Mouse (Mus musculus) liver, adult (tissue): Measurements from ENCODE around the gene Metap2.

Experiments
- GATA4 ChIP-seq: IDR thresholded peaks from 2 replicates; pipeline ENCODE4 v1.6.1; 2014; ENCODE audit warnings: mild to moderate bottlenecking, low read length; ENCODE audit not compliant: insufficient replicate concordance

Metap2 gene

GRCm38 (mm10) chr10:93915531-93916275 is 18.8 kb upstream of the Metap2 start:
- TF ChIP-seq GATA4: no peak

GRCm38 (mm10) chr10:93913525-93913924 is 16.6 kb upstream of the Metap2 start:
- TF ChIP-seq GATA4: no peak

GRCm38 (mm10) chr10:93912917-93913316 is 16.0 kb upstream of the Metap2 start:
- TF ChIP-seq GATA4: no peak

- no peak for TF ChIP-seq GATA4
These were observed 15.4 kb upstream of the Metap2 start for GRCm38 (mm10) chr10:93912136-93912855.

- TF ChIP-seq GATA4: no peak
These were observed 14.4 kb upstream of the Metap2 start for GRCm38 (mm10) chr10:93911326-93911725.

GRCm38 (mm10) chr10:93909811-93910446 is 13.0 kb upstream of the Metap2 start:
- TF ChIP-seq GATA4: no peak

GRCm38 (mm10) chr10:93909015-93909414 is 12.1 kb upstream of the Metap2 start:
- no peak for TF ChIP-seq GATA4

- no peak for TF ChIP-seq GATA4
These were observed 11.6 kb upstream of the Metap2 start for GRCm38 (mm10) chr10:93908540-93908939.

- TF ChIP-seq GATA4: no peak
These were observed 10.5 kb upstream of the Metap2 start for GRCm38 (mm10) chr10:93907376-93907775.

GRCm38 (mm10) chr10:93899907-93900306 is 3.0 kb upstream of the Metap2 start:
- TF ChIP-seq GATA4: no peak

- no peak for TF ChIP-seq GATA4
These were observed 2.4 kb upstream of the Metap2 start for GRCm38 (mm10) chr10:93899303-93899702.

GRCm38 (mm10) chr10:93892551-93892950 is 4.3 kb downstream of the Metap2 start:
- TF ChIP-seq GATA4: no peak

GRCm38 (mm10) chr10:93891031-93891430 is 5.9 kb downstream of the Metap2 start:
- TF ChIP-seq GATA4: no peak

- TF ChIP-seq GATA4: no peak
These were observed 6.3 kb downstream of the Metap2 start for GRCm38 (mm10) chr10:93890565-93890964.

GRCm38 (mm10) chr10:93889976-93890375 is 6.9 kb downstream of the Metap2 start:
- TF ChIP-seq GATA4: no peak

- TF ChIP-seq GATA4: no peak; the same call in 1 of the 2 replicates
These were observed 7.3 kb downstream of the Metap2 start for GRCm38 (mm10) chr10:93889579-93889950.
